Mouse (Mus musculus) C2C12 (cell line): ENCODE data around the gene Zfp456.

Experiments
- CTCF ChIP-seq: IDR thresholded peaks from one replicate; pipeline ENCODE4 v1.5.1; 2011; ENCODE audit not compliant: control insufficient read depth, insufficient read depth, insufficient read length
- MAX ChIP-seq: IDR thresholded peaks from one replicate; pipeline ENCODE4 v1.6.1; 2011; ENCODE audit warnings: mild to moderate bottlenecking, control low read depth
- MYOG ChIP-seq: IDR thresholded peaks from one replicate; pipeline ENCODE4 v1.6.1; 2011; ENCODE audit not compliant: control insufficient read depth, insufficient read length; ENCODE audit errors: extremely low read depth
- USF1 ChIP-seq: IDR thresholded peaks from one replicate; pipeline ENCODE4 v1.6.1; 2011; ENCODE audit warnings: low read depth, mild to moderate bottlenecking, control low read depth, moderate library complexity

DNA sequence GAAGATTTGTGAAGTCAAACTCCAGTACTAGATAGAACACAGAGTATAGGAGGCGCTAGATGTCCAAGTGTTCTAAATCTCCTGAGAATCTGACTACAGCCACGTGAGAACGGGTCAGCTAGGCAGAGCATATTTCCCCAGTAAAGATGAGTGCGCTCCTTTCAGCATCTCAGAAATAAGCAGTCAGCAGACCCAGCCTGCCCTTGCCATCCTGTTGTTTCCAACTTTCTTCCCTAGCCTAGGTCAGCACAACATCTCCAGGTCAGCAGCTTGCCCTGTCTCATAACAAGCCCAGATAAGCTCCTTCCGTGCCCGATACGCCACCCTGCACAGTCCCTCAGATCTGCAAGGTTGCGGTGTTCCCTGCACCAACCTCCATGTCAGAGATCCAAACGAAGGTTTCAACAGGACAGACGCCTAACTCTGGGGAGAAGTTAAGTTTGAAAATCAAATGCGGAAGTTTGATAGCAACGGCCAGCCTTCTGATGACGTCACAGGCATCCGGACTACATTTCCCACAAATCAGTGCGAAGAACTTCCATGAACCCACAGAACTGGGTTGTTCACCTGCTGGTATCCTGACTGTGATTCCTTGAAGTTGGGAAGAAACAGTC is 15.4 kb downstream of the Zfp456 start, which contains the start of the genes Gm28044 and Zfp953:
- TF ChIP-seq MAX (no peak), CTCF (no peak), MYOG (no peak), USF1 (no peak)
